Mouse (Mus musculus) lung, adult 2 months (tissue): ENCODE results near the gene Sox15.

Source experiments
- CTCF ChIP-seq: fragments of 200-500 bp; IDR thresholded peaks from 2 replicates; pipeline ENCODE4 v1.5.1; 2011; ENCODE audit warnings: mild to moderate bottlenecking, low read length, control low read depth; ENCODE audit not compliant: insufficient read depth
- POLR2A ChIP-seq: fragments of 200-500 bp; IDR thresholded peaks from 2 replicates; pipeline ENCODE4 v1.6.1; 2011; ENCODE audit warnings: low read depth, mild to moderate bottlenecking, control low read depth, low read length, borderline replicate concordance; ENCODE audit errors: extremely low read depth

GRCm38 (mm10) chr11:69657462-69657881 lies 2.4 kb downstream of the Sox15 start:
- TF ChIP-seq CTCF (no peak), POLR2A (no peak)
